8 mouse cellular contexts compared by ENCODE assay signal in genomic region chr9:3531521-3531965, GRCm38 (mm10). TPM values are rescaled to one million over a fixed set of nuclear protein-coding genes. Genes with fewer than 3 reads are reported as not detected.
DNase-seq lines count a peak whose midpoint lies in the region; ATAC-seq and TF ChIP-seq lines count a peak whose summit lies in the region.

No protein-coding gene starts in this region.

- DNase-seq in R1 (ENCODE audit: low read depth, low spot score), result peak; percentile 67
- peak; percentile 40 for DNase-seq in hindbrain, postnatal 0 days (ENCODE audit: low spot score)
- peak; percentile 8 for DNase-seq in retina, postnatal 7 days (ENCODE audit: low read depth, low spot score)
- no peak for DNase-seq in thymus, adult 2 months
- no peak for DNase-seq in spleen, adult 12 weeks (ENCODE audit: low spot score)

- no peak for TF ChIP-seq POLR2A in embryonic fibroblast, embryonic 13.5 days (IDR thresholded peaks at IDR 0.05; ENCODE audit: low read depth, low read length)
- TF ChIP-seq POLR2A in thymus, adult 2 months (IDR thresholded peaks at IDR 0.05; ENCODE audit: control insufficient read depth, extremely low read depth, insufficient read depth, low read length, poor library complexity), result no peak

- 4% methylated on average over 15 of the region's 15 CpGs for WGBS in hindbrain, postnatal 0 days
- WGBS in limb, embryonic 13.5 days, result 6% methylated on average over 15 of the region's 15 CpGs
- WGBS in thymus, adult 2 months, result 6% methylated on average over 15 of the region's 15 CpGs

- no peak for TF ChIP-seq CTCF in E14TG2a.4 (conservative IDR thresholded peaks at IDR 0.05; ENCODE audit: low read length)
- TF ChIP-seq CTCF in embryonic fibroblast, embryonic 13.5 days (IDR thresholded peaks at IDR 0.05; ENCODE audit: borderline replicate concordance, insufficient read depth, low read length), result no peak
- no peak for TF ChIP-seq CTCF in hindbrain, postnatal 0 days (IDR thresholded peaks at IDR 0.05; ENCODE audit: low read depth)
- no peak for TF ChIP-seq CTCF in thymus, adult 2 months (IDR thresholded peaks at IDR 0.05; ENCODE audit: borderline replicate concordance, control insufficient read depth, extremely low read depth, insufficient read depth, low read length, poor library complexity)

- H3K9ac ChIP-seq in hindbrain, postnatal 0 days (replicated peaks; ENCODE audit: low read length), result peak overlapping the region; percentile 82
- H3K9ac ChIP-seq in limb, embryonic 13.5 days, result peak overlapping the region; percentile 84

- H3K4me3 ChIP-seq in E14TG2a.4 (replicated peaks; ENCODE audit: low read length), result peak overlapping the region; percentile 91
- H3K4me3 ChIP-seq in embryonic fibroblast, embryonic 13.5 days (ENCODE audit: insufficient read depth, low read length), result peak overlapping the region; percentile 50
- peak overlapping the region; percentile 80 for H3K4me3 ChIP-seq in hindbrain, postnatal 0 days (ENCODE audit: low read length)
- H3K4me3 ChIP-seq in limb, embryonic 13.5 days, result peak overlapping the region; percentile 74
- no peak overlapping the region for H3K4me3 ChIP-seq in thymus, adult 2 months (ENCODE audit: control insufficient read depth, insufficient read depth, low read length)

- H3K36me3 ChIP-seq in E14TG2a.4 (ENCODE audit: insufficient read depth, low read length), result no peaks in the 10 kb centered on the region
- no peaks in the 10 kb centered on the region for H3K36me3 ChIP-seq in hindbrain, postnatal 0 days (ENCODE audit: insufficient read depth, low read length)
- H3K36me3 ChIP-seq in limb, embryonic 13.5 days, result no peaks in the 10 kb centered on the region
- no peaks in the 10 kb centered on the region for H3K36me3 ChIP-seq in thymus, adult 2 months (ENCODE audit: control insufficient read depth, insufficient read depth, low read length)

- no peaks in the 10 kb centered on the region for H3K9me3 ChIP-seq in E14TG2a.4 (ENCODE audit: low read length)
- H3K9me3 ChIP-seq in hindbrain, postnatal 0 days (ENCODE audit: low read length), result no peaks in the 10 kb centered on the region
- no peaks in the 10 kb centered on the region for H3K9me3 ChIP-seq in limb, embryonic 13.5 days

- peak; percentile 68 for ATAC-seq in hindbrain, postnatal 0 days
- ATAC-seq in limb, embryonic 13.5 days (ENCODE audit: low FRiP score, low read depth), result peak; percentile 48

- peaks cover 16% of the 10 kb centered on the region for H3K4me1 ChIP-seq in E14TG2a.4 (replicated peaks; ENCODE audit: low read depth, low read length)
- no peaks in the 10 kb centered on the region; the same call in 1 of the 2 replicates for H3K4me1 ChIP-seq in embryonic fibroblast, embryonic 13.5 days (ENCODE audit: control insufficient read depth, insufficient read depth, low read length)
- H3K4me1 ChIP-seq in hindbrain, postnatal 0 days (ENCODE audit: insufficient read depth, low read length), result no peaks in the 10 kb centered on the region
- H3K4me1 ChIP-seq in limb, embryonic 13.5 days, result 0 out of 2 replicates have a peak, but pooled peaks cover 3% of the 10 kb centered on the region
- H3K4me1 ChIP-seq in thymus, adult 2 months (replicated peaks; ENCODE audit: control insufficient read depth, insufficient read depth, low read length), result no peaks in the 10 kb centered on the region

- no peak overlapping the region for H3K27ac ChIP-seq in embryonic fibroblast, embryonic 13.5 days (ENCODE audit: insufficient read depth, low read length)
- peak overlapping the region; percentile 82 for H3K27ac ChIP-seq in hindbrain, postnatal 0 days
- no peak overlapping the region for H3K27ac ChIP-seq in limb, embryonic 13.5 days
- H3K27ac ChIP-seq in thymus, adult 2 months (ENCODE audit: control insufficient read depth, insufficient read depth, low read length), result no peak overlapping the region

- no peaks in the 10 kb centered on the region for H3K27me3 ChIP-seq in E14TG2a.4 (ENCODE audit: insufficient read depth, low read length)
- no peaks in the 10 kb centered on the region for H3K27me3 ChIP-seq in hindbrain, postnatal 0 days (ENCODE audit: insufficient read depth, low read length)
- H3K27me3 ChIP-seq in limb, embryonic 13.5 days, result no peaks in the 10 kb centered on the region
- H3K27me3 ChIP-seq in thymus, adult 2 months (ENCODE audit: control insufficient read depth, insufficient read depth, low read length), result peaks cover 3% of the 10 kb centered on the region; the same call in 1 of the 2 replicates

- peak overlapping the region; percentile 78 for H3K4me2 ChIP-seq in hindbrain, postnatal 0 days (ENCODE audit: low read depth, low read length)
- peak overlapping the region; percentile 84 for H3K4me2 ChIP-seq in limb, embryonic 13.5 days (replicated peaks)

RNA-seq across cellular contexts. Expression of gene Gucy1a2, which starts 1.0 kb away (rescaled TPM):
- 14.0 and 17.5 TPM in 2 replicates for polyA plus RNA-seq in embryonic fibroblast, embryonic 13.5 days (2011; ENCODE audit: insufficient read length, low read depth, missing spikeins)
- 27.5 and 27.6 TPM in 2 replicates for total RNA-seq in hindbrain, postnatal 0 days (2014; rRNA removed)
- polyA plus RNA-seq in hindbrain, postnatal 0 days (2015; fragmentation: Nextera tagmentation; extraction: Ambion mirVana), result 3.4 and 3.5 TPM in 2 replicates
- 2.4 TPM in 2 replicates for polyA plus RNA-seq in limb, embryonic 13.5 days (2015; fragmentation: Nextera tagmentation; extraction: Ambion mirVana)
- polyA plus RNA-seq in thymus, adult 2 months (2012; rRNA removed), result 0.65 and 0.82 TPM in 2 replicates

Comparison
In these comparisons a context has a peak if more than half of its experiments do, and no peak if none do; other contexts are left out.
1. DNase-seq: peak in R1 (single experiment), hindbrain, postnatal 0 days (single experiment) and retina, postnatal 7 days (single experiment); none in thymus, adult 2 months (single experiment) and spleen, adult 12 weeks (single experiment).